Mouse (Mus musculus) T-helper 2 cell (primary cell): ENCODE measurements around the gene Adipor2.

ENCODE experiments used
- in situ Hi-C: fragments of 300-600 bp; cut with MboI, MseI; formaldehyde crosslinking; loops from one replicate; pipeline ENCODE4 v1.15.1; 2025; ENCODE audit warnings: high pct_unique_total_duplicates

The Adipor2 gene

GRCm38 (mm10) chr6:119421001-119421400 lies 3.5 kb upstream of the Adipor2 start:
- in situ Hi-C loops = loop anchor here (10.0 kb wide), 1 partner anchor 1364 kb away; no protein-coding TSS in a partner anchor

- in situ Hi-C loops = loop anchor here (10.0 kb wide), 1 partner anchor 1364 kb away; no protein-coding TSS in a partner anchor
Observed at GRCm38 (mm10) chr6:119420357-119420756, 2.9 kb upstream of the Adipor2 start.

- in situ Hi-C loops = no loop called here
Observed at GRCm38 (mm10) chr6:119419412-119419811, 1.9 kb upstream of the Adipor2 start.

- in situ Hi-C loops = no loop called here
Observed at GRCm38 (mm10) chr6:119418392-119419251, 1.1 kb upstream of the Adipor2 start.

GRCm38 (mm10) chr6:119417821-119418220 lies 317 bp upstream of the Adipor2 start:
- in situ Hi-C loops = no loop called here

GRCm38 (mm10) chr6:119416643-119417042 lies 861 bp downstream of the Adipor2 start:
- in situ Hi-C loops = no loop called here

GRCm38 (mm10) chr6:119414262-119415043 lies 3.1 kb downstream of the Adipor2 start:
- in situ Hi-C loops = no loop called here

- in situ Hi-C loops = no loop called here
Observed at GRCm38 (mm10) chr6:119412588-119412987, 4.9 kb downstream of the Adipor2 start.

GRCm38 (mm10) chr6:119411511-119411910 lies 6.0 kb downstream of the Adipor2 start:
- in situ Hi-C loops = no loop called here

GRCm38 (mm10) chr6:119409766-119410165 lies 7.7 kb downstream of the Adipor2 start:
- in situ Hi-C loops = no loop called here

GRCm38 (mm10) chr6:119408582-119408981 lies 8.9 kb downstream of the Adipor2 start:
- in situ Hi-C loops = no loop called here

GRCm38 (mm10) chr6:119407818-119408217 lies 9.7 kb downstream of the Adipor2 start:
- in situ Hi-C loops = no loop called here

GRCm38 (mm10) chr6:119406528-119406927 lies 11.0 kb downstream of the Adipor2 start:
- in situ Hi-C loops = no loop called here

GRCm38 (mm10) chr6:119405310-119405709 lies 12.2 kb downstream of the Adipor2 start:
- in situ Hi-C loops = no loop called here

- in situ Hi-C loops = no loop called here
Observed at GRCm38 (mm10) chr6:119404854-119405253, 12.7 kb downstream of the Adipor2 start.

GRCm38 (mm10) chr6:119402976-119403375 lies 14.5 kb downstream of the Adipor2 start:
- in situ Hi-C loops = no loop called here

- in situ Hi-C loops = no loop called here
Observed at GRCm38 (mm10) chr6:119401545-119402304, 15.8 kb downstream of the Adipor2 start.

GRCm38 (mm10) chr6:119400649-119401048 lies 16.9 kb downstream of the Adipor2 start:
- in situ Hi-C loops = no loop called here

- in situ Hi-C loops = loop anchor here (10.0 kb wide), 1 partner anchor 1495 kb away; the partner anchor contains the start of gene Hnrnpf
Observed at GRCm38 (mm10) chr6:119399371-119399770, 18.1 kb downstream of the Adipor2 start.

GRCm38 (mm10) chr6:119396309-119396634 lies 21.2 kb downstream of the Adipor2 start:
- in situ Hi-C loops = loop anchor here (10.0 kb wide), 1 partner anchor 1491 kb away; the partner anchor contains the start of gene Hnrnpf
